Mouse (Mus musculus): Measurements from ENCODE around the gene Bdh2.

The Bdh2 gene

GRCm38 (mm10) chr3:135298560-135298959, 17.5 kb downstream of the Bdh2 start:
- DNase-seq (ENCODE audit: low spot score), result no peak

GRCm38 (mm10) chr3:135300081-135300480, 19.1 kb downstream of the Bdh2 start:
- no peak for DNase-seq (ENCODE audit: low spot score)

- DNase-seq (ENCODE audit: low spot score), result peak; percentile 65
These were observed 23.0 kb downstream of the Bdh2 start for GRCm38 (mm10) chr3:135304060-135304459.

GRCm38 (mm10) chr3:135304566-135304965, 23.5 kb downstream of the Bdh2 start:
- DNase-seq (ENCODE audit: low spot score), result peak; percentile 63

GRCm38 (mm10) chr3:135307411-135308259, 26.6 kb downstream of the Bdh2 start, which contains the start of gene Slc9b2:
Slc9b2 (plus strand) TSS chr3:135307700.
- peak; percentile 68 for DNase-seq (ENCODE audit: low spot score)

- no peak for DNase-seq (ENCODE audit: low spot score)
These were observed 32.0 kb downstream of the Bdh2 start for GRCm38 (mm10) chr3:135312916-135313491.

GRCm38 (mm10) chr3:135313727-135314126, 32.7 kb downstream of the Bdh2 start:
- DNase-seq (ENCODE audit: low spot score), result peak; percentile 29

- DNase-seq (ENCODE audit: low spot score), result no peak
These were observed 33.8 kb downstream of the Bdh2 start for GRCm38 (mm10) chr3:135314811-135315210.

GRCm38 (mm10) chr3:135315720-135316425, 34.9 kb downstream of the Bdh2 start:
- DNase-seq (ENCODE audit: low spot score), result no peak

GRCm38 (mm10) chr3:135318331-135318730, 37.3 kb downstream of the Bdh2 start:
- no peak for DNase-seq (ENCODE audit: low spot score)

GRCm38 (mm10) chr3:135324354-135324753, 43.3 kb downstream of the Bdh2 start:
- no peak for DNase-seq (ENCODE audit: low spot score)

- no peak for DNase-seq (ENCODE audit: low spot score)
These were observed 46.2 kb downstream of the Bdh2 start for GRCm38 (mm10) chr3:135327176-135327575.

- DNase-seq (ENCODE audit: low spot score), result no peak
These were observed 46.6 kb downstream of the Bdh2 start for GRCm38 (mm10) chr3:135327601-135328000.

- DNase-seq (ENCODE audit: low spot score), result peak; percentile 65
These were observed 47.5 kb downstream of the Bdh2 start for GRCm38 (mm10) chr3:135328560-135328959.

GRCm38 (mm10) chr3:135332691-135333090, 51.7 kb downstream of the Bdh2 start:
- DNase-seq (ENCODE audit: low spot score), result no peak

GRCm38 (mm10) chr3:135333763-135334162, 52.7 kb downstream of the Bdh2 start:
- DNase-seq (ENCODE audit: low spot score), result no peak

- DNase-seq (ENCODE audit: low spot score), result no peak
These were observed 66.8 kb downstream of the Bdh2 start, which contains the start of gene Slc9b1 for GRCm38 (mm10) chr3:135347739-135348264. Slc9b1 (plus strand) TSS chr3:135348029.

GRCm38 (mm10) chr3:135349022-135349421, 68.0 kb downstream of the Bdh2 start:
- no peak for DNase-seq (ENCODE audit: low spot score)

GRCm38 (mm10) chr3:135351857-135352256, 70.8 kb downstream of the Bdh2 start:
- DNase-seq (ENCODE audit: low spot score), result no peak

All from embryo, embryonic 10 days (tissue).